Mouse (Mus musculus): Measurements from ENCODE around the gene Scaf1.

Gene Scaf1

GRCm38 (mm10) chr7:45015344-45015956 lies 713 bp downstream of the Scaf1 start:
- no peak for DNase-seq (ENCODE audit: low spot score in 2 of 2)

GRCm38 (mm10) chr7:45014096-45014451 lies 2.1 kb downstream of the Scaf1 start:
- no peak for DNase-seq (ENCODE audit: low spot score in 2 of 2)

GRCm38 (mm10) chr7:45013366-45014095 lies 2.6 kb downstream of the Scaf1 start:
- DNase-seq (ENCODE audit: low spot score in 2 of 2): no peak

GRCm38 (mm10) chr7:45012824-45013223 lies 3.3 kb downstream of the Scaf1 start:
- no peak for DNase-seq (ENCODE audit: low spot score in 2 of 2)

- DNase-seq (ENCODE audit: low spot score in 2 of 2): no peak
Measured at GRCm38 (mm10) chr7:45012011-45012410, 4.2 kb downstream of the Scaf1 start.

- no peak for DNase-seq (ENCODE audit: low spot score in 2 of 2)
Measured at GRCm38 (mm10) chr7:45008411-45008810, 7.8 kb downstream of the Scaf1 start.

GRCm38 (mm10) chr7:45007846-45008245 lies 8.3 kb downstream of the Scaf1 start:
- no peak for DNase-seq (ENCODE audit: low spot score in 2 of 2)

- no peak for DNase-seq (ENCODE audit: low spot score in 2 of 2)
Measured at GRCm38 (mm10) chr7:45007141-45007540, 9.0 kb downstream of the Scaf1 start.

GRCm38 (mm10) chr7:45006503-45006902 lies 9.7 kb downstream of the Scaf1 start:
- DNase-seq (ENCODE audit: low spot score in 2 of 2): no peak

GRCm38 (mm10) chr7:45005321-45005992 lies 10.7 kb downstream of the Scaf1 start:
- DNase-seq (ENCODE audit: low spot score in 2 of 2): no peak

GRCm38 (mm10) chr7:45004546-45004945 lies 11.6 kb downstream of the Scaf1 start:
- no peak for DNase-seq (ENCODE audit: low spot score in 2 of 2)

GRCm38 (mm10) chr7:45002440-45002839 lies 13.7 kb downstream of the Scaf1 start:
- DNase-seq (ENCODE audit: low spot score in 2 of 2): no peak

GRCm38 (mm10) chr7:45000539-45001114 lies 15.5 kb downstream of the Scaf1 start:
- DNase-seq (ENCODE audit: low spot score in 2 of 2): no peak

GRCm38 (mm10) chr7:44999753-45000152 lies 16.4 kb downstream of the Scaf1 start:
- DNase-seq (ENCODE audit: low spot score in 2 of 2): no peak

- DNase-seq (ENCODE audit: low spot score in 2 of 2): no peak
Measured at GRCm38 (mm10) chr7:44998501-44998955, 17.6 kb downstream of the Scaf1 start, which contains the start of gene Bcl2l12. Gene Bcl2l12, minus strand, starts transcription at chr7:44998712.

- DNase-seq (ENCODE audit: low spot score in 2 of 2): no peak
Measured at GRCm38 (mm10) chr7:44997940-44998428, 18.2 kb downstream of the Scaf1 start.

GRCm38 (mm10) chr7:44997231-44997939 lies 18.8 kb downstream of the Scaf1 start, which contains the start of gene Irf3:
Gene Irf3, plus strand, starts transcription at chr7:44997648.
- peak; percentile 91 to 94 for DNase-seq (ENCODE audit: low spot score in 2 of 2)

GRCm38 (mm10) chr7:44996672-44997071 lies 19.5 kb downstream of the Scaf1 start:
- no peak for DNase-seq (ENCODE audit: low spot score in 2 of 2)

- no peak for DNase-seq (ENCODE audit: low spot score in 2 of 2)
Measured at GRCm38 (mm10) chr7:44986879-44987718, 29.1 kb downstream of the Scaf1 start.

GRCm38 (mm10) chr7:44986192-44986878 lies 29.8 kb downstream of the Scaf1 start, which contains the start of gene Prmt1:
Gene Prmt1, minus strand, starts transcription at chr7:44986568.
- peak; percentile 99 to 100 for DNase-seq (ENCODE audit: low spot score in 2 of 2)

All from right cerebral cortex, postnatal 36 days (tissue).